Mouse (Mus musculus) G1E (cell line): ENCODE measurements around the gene Mrpl37.

Experiments
- CTCF ChIP-seq: IDR thresholded peaks from 2 replicates; pipeline ENCODE4 v1.5.1; 2012; ENCODE audit warnings: low read depth, low read length, inconsistent platforms, mixed read lengths
- GATA1 ChIP-seq: IDR thresholded peaks from 2 replicates; pipeline ENCODE4 v1.6.1; 2012; ENCODE audit warnings: borderline replicate concordance, low read length, inconsistent platforms, mixed read lengths

DNA sequence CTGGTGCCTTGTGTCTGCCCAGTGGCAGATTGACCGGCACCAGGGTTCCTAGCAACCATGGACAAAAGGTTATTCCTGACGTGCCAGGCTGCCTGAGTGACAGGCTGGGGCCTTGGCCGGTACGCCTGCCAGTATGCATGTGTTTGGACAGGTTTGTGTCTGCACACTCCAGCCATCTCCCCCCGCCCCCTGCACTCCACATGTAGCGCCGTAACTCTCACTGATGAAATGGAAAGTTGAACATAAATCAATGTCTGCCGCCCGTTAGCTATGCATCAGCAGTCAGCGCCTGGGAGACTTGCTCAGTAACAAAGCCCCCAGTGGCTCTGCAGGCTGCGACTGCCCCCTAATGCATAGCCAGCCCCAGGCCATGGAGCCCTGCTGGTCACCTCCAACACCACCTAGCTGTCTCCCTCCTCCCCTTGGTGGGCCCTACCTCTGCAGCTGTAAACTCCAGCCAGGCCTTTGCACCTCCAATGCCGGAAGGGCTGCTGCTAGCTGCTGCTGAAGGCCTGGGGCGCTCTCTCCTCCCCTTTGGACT, 50.6 kb downstream of the Mrpl37 start:
- TF ChIP-seq GATA1 = no peak
- no peak for TF ChIP-seq CTCF
